Mouse (Mus musculus): ENCODE data around the gene Alk. TPM values are rescaled to one million over a fixed set of nuclear protein-coding genes. Genes with fewer than 3 reads are reported as not detected.

Alk gene
- polyA plus RNA-seq, 1 experiment from 2014 or later, result 0.56 TPM

DNA sequence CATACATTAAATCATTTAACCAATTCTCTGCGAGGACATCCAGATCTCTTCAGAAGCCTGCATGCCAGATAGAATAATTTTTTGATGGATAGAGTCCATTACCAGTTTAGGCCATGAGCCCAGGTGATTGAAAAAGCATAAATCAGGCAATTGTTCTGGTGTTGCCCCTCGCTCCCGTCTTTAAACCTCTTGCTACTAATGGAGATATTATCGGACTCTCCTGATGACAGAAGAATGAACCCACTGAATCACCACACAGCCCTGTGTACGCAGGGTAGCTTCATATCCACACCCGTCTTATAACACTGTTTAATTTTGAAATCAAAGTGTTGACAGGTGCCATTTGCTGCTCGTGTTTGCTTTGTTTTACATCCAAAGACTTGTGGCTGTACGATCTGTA is 413.9 kb downstream of the Alk start:
- no peaks in the 10 kb centered on the region for H3K9me3 ChIP-seq (ENCODE audit: control insufficient read depth, low read length)
- no peaks in the 10 kb centered on the region; the same call in 1 of the 2 replicates for H3K27me3 ChIP-seq (replicated peaks; ENCODE audit: control insufficient read depth, insufficient read depth, low read length)
- no peak overlapping the region for H3K4me2 ChIP-seq (ENCODE audit: low read depth, low read length)
- DNase-seq (ENCODE audit: low spot score), result no peak
- H3K27ac ChIP-seq (replicated peaks; ENCODE audit: low read depth, low read length), result no peak overlapping the region
- no peak for ATAC-seq (ENCODE audit: low read depth)
- no peaks in the 10 kb centered on the region for H3K36me3 ChIP-seq (ENCODE audit: control insufficient read depth, insufficient read depth, low read length)
- WGBS, result 81% methylated on average over 8 of the region's 8 CpGs
- H3K4me1 ChIP-seq (ENCODE audit: control insufficient read depth, insufficient read depth, low read length), result no peaks in the 10 kb centered on the region
- H3K4me3 ChIP-seq (ENCODE audit: low read depth, low read length), result no peak overlapping the region
- no peak overlapping the region for H3K9ac ChIP-seq (ENCODE audit: low read depth, low read length)

GRCm38 (mm10) chr17:72187026-72187425 is 417.4 kb downstream of the Alk start:
- Histone ChIP-seq H3K9me3 (ENCODE audit: control insufficient read depth, low read length) (no peaks in the 10 kb centered on the region), H3K9ac (ENCODE audit: low read depth, low read length) (no peak overlapping the region), H3K4me1 (ENCODE audit: control insufficient read depth, insufficient read depth, low read length) (no peaks in the 10 kb centered on the region), H3K4me3 (ENCODE audit: low read depth, low read length) (no peak overlapping the region), H3K36me3 (ENCODE audit: control insufficient read depth, insufficient read depth, low read length) (no peaks in the 10 kb centered on the region), H3K27ac (replicated peaks; ENCODE audit: low read depth, low read length) (no peak overlapping the region), H3K4me2 (ENCODE audit: low read depth, low read length) (no peak overlapping the region), H3K27me3 (replicated peaks; ENCODE audit: control insufficient read depth, insufficient read depth, low read length) (no peaks in the 10 kb centered on the region)
- ATAC-seq (ENCODE audit: low read depth), result no peak
- 90% methylated on average over 1 of the region's 1 CpGs for WGBS
- no peak for DNase-seq (ENCODE audit: low spot score)

DNA sequence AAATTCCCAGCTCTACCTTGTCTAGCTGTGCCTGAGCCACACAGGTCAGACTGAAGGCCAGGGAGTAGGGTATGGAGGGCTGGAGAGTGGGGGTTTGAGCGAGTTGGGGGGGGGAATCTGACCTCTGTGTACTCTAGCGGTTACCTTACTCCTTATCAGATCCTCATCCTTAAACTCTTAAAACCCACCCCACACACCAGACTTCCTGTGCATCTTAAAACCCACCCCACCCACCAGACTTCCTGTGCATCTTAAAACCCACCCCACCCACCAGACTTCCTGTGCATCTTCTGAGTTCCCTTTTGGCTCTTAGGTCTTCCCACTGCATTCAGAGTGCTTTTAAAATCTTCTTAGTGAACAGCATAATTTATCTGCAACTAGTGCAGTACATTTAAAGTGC is 422.0 kb downstream of the Alk start:
- no peaks in the 10 kb centered on the region for H3K27me3 ChIP-seq (replicated peaks; ENCODE audit: control insufficient read depth, insufficient read depth, low read length)
- no peak overlapping the region for H3K9ac ChIP-seq (ENCODE audit: low read depth, low read length)
- no peaks in the 10 kb centered on the region for H3K9me3 ChIP-seq (ENCODE audit: control insufficient read depth, low read length)
- no peaks in the 10 kb centered on the region for H3K4me1 ChIP-seq (ENCODE audit: control insufficient read depth, insufficient read depth, low read length)
- no peak overlapping the region for H3K4me2 ChIP-seq (ENCODE audit: low read depth, low read length)
- no peaks in the 10 kb centered on the region for H3K36me3 ChIP-seq (ENCODE audit: control insufficient read depth, insufficient read depth, low read length)
- WGBS, result 69% methylated on average over 2 of the region's 2 CpGs
- DNase-seq (ENCODE audit: low spot score) (no peak), ATAC-seq (ENCODE audit: low read depth) (no peak)
- no peak overlapping the region for H3K27ac ChIP-seq (replicated peaks; ENCODE audit: low read depth, low read length)
- H3K4me3 ChIP-seq (ENCODE audit: low read depth, low read length), result no peak overlapping the region

GRCm38 (mm10) chr17:72180200-72180599 is 424.2 kb downstream of the Alk start:
- no peak overlapping the region for H3K27ac ChIP-seq (replicated peaks; ENCODE audit: low read depth, low read length)
- H3K9me3 ChIP-seq (ENCODE audit: control insufficient read depth, low read length), result no peaks in the 10 kb centered on the region
- H3K4me1 ChIP-seq (ENCODE audit: control insufficient read depth, insufficient read depth, low read length), result no peaks in the 10 kb centered on the region
- H3K36me3 ChIP-seq (ENCODE audit: control insufficient read depth, insufficient read depth, low read length), result no peaks in the 10 kb centered on the region
- WGBS, result 95% methylated on average over 9 of the region's 9 CpGs
- H3K9ac ChIP-seq (ENCODE audit: low read depth, low read length), result no peak overlapping the region
- DNase-seq (ENCODE audit: low spot score), result no peak
- no peak overlapping the region for H3K4me3 ChIP-seq (ENCODE audit: low read depth, low read length)
- no peak for ATAC-seq (ENCODE audit: low read depth)
- no peaks in the 10 kb centered on the region for H3K27me3 ChIP-seq (replicated peaks; ENCODE audit: control insufficient read depth, insufficient read depth, low read length)
- no peak overlapping the region for H3K4me2 ChIP-seq (ENCODE audit: low read depth, low read length)

- Histone ChIP-seq H3K36me3 (ENCODE audit: control insufficient read depth, insufficient read depth, low read length) (no peaks in the 10 kb centered on the region), H3K27me3 (replicated peaks; ENCODE audit: control insufficient read depth, insufficient read depth, low read length) (no peaks in the 10 kb centered on the region), H3K27ac (replicated peaks; ENCODE audit: low read depth, low read length) (no peak overlapping the region), H3K4me1 (ENCODE audit: control insufficient read depth, insufficient read depth, low read length) (no peaks in the 10 kb centered on the region), H3K9me3 (ENCODE audit: control insufficient read depth, low read length) (no peaks in the 10 kb centered on the region), H3K4me2 (ENCODE audit: low read depth, low read length) (no peak overlapping the region), H3K9ac (ENCODE audit: low read depth, low read length) (no peak overlapping the region), H3K4me3 (ENCODE audit: low read depth, low read length) (no peak overlapping the region)
- 85% methylated on average over 14 of the region's 14 CpGs for WGBS
- ATAC-seq (ENCODE audit: low read depth), result no peak
- no peak for DNase-seq (ENCODE audit: low spot score)
Measured at GRCm38 (mm10) chr17:72179722-72180140, 424.7 kb downstream of the Alk start.

DNA sequence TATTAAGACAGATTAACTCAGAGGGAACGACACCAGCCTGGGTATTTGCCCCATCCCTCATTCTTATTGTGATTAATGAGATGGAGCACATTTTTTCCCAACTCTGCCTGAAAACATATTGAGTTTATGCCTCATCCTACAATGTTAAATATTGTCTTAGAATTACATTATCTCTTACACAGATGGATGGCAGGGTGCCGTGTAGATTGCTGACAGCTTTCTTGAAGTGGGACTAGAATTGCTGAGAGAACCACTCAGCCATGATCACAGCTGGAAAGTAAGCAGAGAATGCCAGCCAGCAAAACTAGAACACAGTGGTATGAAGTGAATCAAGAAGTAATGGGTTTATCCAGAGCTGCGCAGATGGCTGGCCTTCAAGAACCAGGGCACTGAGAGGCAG is 430.6 kb downstream of the Alk start:
- Histone ChIP-seq H3K27me3 (replicated peaks; ENCODE audit: control insufficient read depth, insufficient read depth, low read length) (no peaks in the 10 kb centered on the region), H3K9ac (ENCODE audit: low read depth, low read length) (no peak overlapping the region), H3K36me3 (ENCODE audit: control insufficient read depth, insufficient read depth, low read length) (no peaks in the 10 kb centered on the region), H3K4me1 (ENCODE audit: control insufficient read depth, insufficient read depth, low read length) (no peaks in the 10 kb centered on the region), H3K4me2 (ENCODE audit: low read depth, low read length) (no peak overlapping the region), H3K4me3 (ENCODE audit: low read depth, low read length) (no peak overlapping the region), H3K27ac (replicated peaks; ENCODE audit: low read depth, low read length) (no peak overlapping the region), H3K9me3 (ENCODE audit: control insufficient read depth, low read length) (no peaks in the 10 kb centered on the region)
- WGBS, result 86% methylated on average over 3 of the region's 3 CpGs
- ATAC-seq (ENCODE audit: low read depth) (no peak), DNase-seq (ENCODE audit: low spot score) (no peak)

DNA sequence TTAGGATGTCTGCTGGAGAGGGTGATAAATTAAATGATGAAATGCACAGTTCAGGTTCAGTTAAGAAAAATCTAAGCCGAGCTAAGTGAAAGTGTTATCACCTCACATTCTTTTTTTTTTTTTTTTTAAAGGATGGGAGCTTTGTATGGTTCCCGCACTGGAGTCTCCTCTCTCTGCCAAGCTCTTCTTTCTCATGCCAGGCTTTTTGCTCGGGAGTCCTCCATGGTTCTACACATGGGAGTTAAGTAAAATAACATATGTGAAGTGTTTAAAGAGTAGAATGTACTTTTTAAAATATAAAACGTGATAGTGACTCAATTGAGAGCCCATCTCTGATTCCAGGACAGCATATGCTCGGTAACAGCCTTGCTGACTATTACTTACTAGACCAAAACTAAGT is 436.3 kb downstream of the Alk start:
- 82% methylated on average over 5 of the region's 5 CpGs for WGBS
- Histone ChIP-seq H3K9me3 (ENCODE audit: control insufficient read depth, low read length) (no peaks in the 10 kb centered on the region), H3K27ac (replicated peaks; ENCODE audit: low read depth, low read length) (no peak overlapping the region), H3K4me1 (ENCODE audit: control insufficient read depth, insufficient read depth, low read length) (no peaks in the 10 kb centered on the region), H3K27me3 (replicated peaks; ENCODE audit: control insufficient read depth, insufficient read depth, low read length) (no peaks in the 10 kb centered on the region), H3K4me3 (ENCODE audit: low read depth, low read length) (no peak overlapping the region), H3K36me3 (ENCODE audit: control insufficient read depth, insufficient read depth, low read length) (no peaks in the 10 kb centered on the region), H3K9ac (ENCODE audit: low read depth, low read length) (no peak overlapping the region), H3K4me2 (ENCODE audit: low read depth, low read length) (no peak overlapping the region)
- DNase-seq (ENCODE audit: low spot score) (no peak), ATAC-seq (ENCODE audit: low read depth) (no peak)

DNA sequence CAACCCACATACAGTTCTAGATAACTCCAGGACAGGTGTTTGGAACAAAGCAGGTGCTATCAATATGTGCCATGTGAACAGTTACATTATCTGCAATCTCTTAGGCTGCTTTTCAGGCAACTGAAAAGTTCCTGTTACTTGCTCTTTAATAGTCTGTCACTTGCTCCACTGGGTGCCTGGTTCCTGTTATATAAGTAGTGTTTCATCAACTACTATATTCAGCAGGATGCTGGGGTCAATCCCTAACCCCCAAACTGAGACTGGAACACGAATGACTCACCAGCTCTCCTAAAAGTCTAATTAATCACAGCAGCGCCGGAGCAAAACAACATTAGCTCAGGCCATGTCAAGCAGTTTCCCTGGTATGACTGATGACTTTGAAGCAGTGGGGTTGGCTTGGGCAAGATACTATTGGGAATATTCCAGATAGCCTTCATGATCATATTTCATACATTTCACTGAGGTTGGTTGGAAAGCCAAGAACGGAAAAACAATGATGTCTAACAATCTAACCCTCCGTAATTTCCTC is 445.5 kb downstream of the Alk start:
- 54% methylated on average over 5 of the region's 5 CpGs for WGBS
- no peak overlapping the region for H3K27ac ChIP-seq (replicated peaks; ENCODE audit: low read depth, low read length)
- ATAC-seq (ENCODE audit: low read depth) (no peak), DNase-seq (ENCODE audit: low spot score) (no peak)
- peaks cover 2% of the 10 kb centered on the region for H3K9me3 ChIP-seq (ENCODE audit: control insufficient read depth, low read length)
- no peak overlapping the region for H3K9ac ChIP-seq (ENCODE audit: low read depth, low read length)
- no peak overlapping the region for H3K4me2 ChIP-seq (ENCODE audit: low read depth, low read length)
- H3K27me3 ChIP-seq (replicated peaks; ENCODE audit: control insufficient read depth, insufficient read depth, low read length), result no peaks in the 10 kb centered on the region
- no peak overlapping the region for H3K4me3 ChIP-seq (ENCODE audit: low read depth, low read length)
- no peaks in the 10 kb centered on the region for H3K4me1 ChIP-seq (ENCODE audit: control insufficient read depth, insufficient read depth, low read length)
- H3K36me3 ChIP-seq (ENCODE audit: control insufficient read depth, insufficient read depth, low read length), result no peaks in the 10 kb centered on the region

- Histone ChIP-seq H3K9ac (ENCODE audit: low read depth, low read length) (no peak overlapping the region), H3K27ac (replicated peaks; ENCODE audit: low read depth, low read length) (no peak overlapping the region), H3K27me3 (replicated peaks; ENCODE audit: control insufficient read depth, insufficient read depth, low read length) (no peaks in the 10 kb centered on the region), H3K4me1 (ENCODE audit: control insufficient read depth, insufficient read depth, low read length) (no peaks in the 10 kb centered on the region), H3K4me2 (ENCODE audit: low read depth, low read length) (no peak overlapping the region), H3K36me3 (ENCODE audit: control insufficient read depth, insufficient read depth, low read length) (no peaks in the 10 kb centered on the region), H3K9me3 (ENCODE audit: control insufficient read depth, low read length) (peaks cover 4% of the 10 kb centered on the region), H3K4me3 (ENCODE audit: low read depth, low read length) (no peak overlapping the region)
- DNase-seq (ENCODE audit: low spot score) (no peak), ATAC-seq (ENCODE audit: low read depth) (no peak)
- WGBS, result 63% methylated on average over 10 of the region's 10 CpGs
Measured at GRCm38 (mm10) chr17:72157830-72158629, 446.4 kb downstream of the Alk start.
